Mouse (Mus musculus) neural tube, embryonic 11.5 days (tissue): Measurements from ENCODE around the gene Ggta1. TPM values are rescaled to one million over a fixed set of nuclear protein-coding genes. Genes with fewer than 3 reads are reported as not detected.

ENCODE experiments used
- ATAC-seq: fragments of 200-750 bp; cut with Nextera tagmentation; 2 replicates; pipeline ENCODE4 v1.8.0; 2017; ENCODE audit warnings: moderate number of reproducible peaks, mild to moderate bottlenecking, moderate TSS enrichment, moderate library complexity; ENCODE audit not compliant: insufficient read depth, low FRiP score, low TSS enrichment
- DNase-seq: peaks from one replicate; pipeline ENCODE4 v3.0.0-alpha.2; 2015; ENCODE audit warnings: low spot score
- H3K27ac ChIP-seq: fragments of 300-500 bp; sonication (generic); 2 replicates; pipeline ENCODE4 v1.5.1; 2014; ENCODE audit warnings: low read depth, mild to moderate bottlenecking, low read length
- H3K27me3 ChIP-seq: fragments of 300-500 bp; sonication (generic); 2 replicates; pipeline ENCODE4 v1.6.1; 2014; ENCODE audit warnings: mild to moderate bottlenecking, low read length, mixed read lengths; ENCODE audit not compliant: control insufficient read depth, insufficient read depth
- H3K36me3 ChIP-seq: fragments of 300-500 bp; sonication (generic); 2 replicates; pipeline ENCODE4 v1.6.1; 2014; ENCODE audit warnings: mild to moderate bottlenecking, low read length, moderate library complexity, mixed read lengths; ENCODE audit not compliant: control insufficient read depth, insufficient read depth
- H3K4me1 ChIP-seq: fragments of 300-500 bp; sonication (generic); 2 replicates; pipeline ENCODE4 v1.6.1; 2014; ENCODE audit warnings: low read length, mixed read lengths; ENCODE audit not compliant: control insufficient read depth, insufficient read depth
- H3K4me2 ChIP-seq: fragments of 300-500 bp; sonication (generic); 2 replicates; pipeline ENCODE4 v1.6.1; 2014; ENCODE audit warnings: low read depth, mild to moderate bottlenecking, moderate library complexity
- H3K4me3 ChIP-seq: fragments of 300-500 bp; sonication (generic); 2 replicates; pipeline ENCODE4 v1.5.1; 2014; ENCODE audit warnings: low read depth, low read length
- H3K9ac ChIP-seq: fragments of 300-500 bp; sonication (generic); 2 replicates; pipeline ENCODE4 v1.6.1; 2014; ENCODE audit warnings: mild to moderate bottlenecking, low read length
- H3K9me3 ChIP-seq: fragments of 300-500 bp; sonication (generic); 2 replicates; pipeline ENCODE4 v1.6.1; 2016; ENCODE audit warnings: low read length; ENCODE audit not compliant: control insufficient read depth
- WGBS: fragments of 180-500 bp; shearing (Covaris S2); extraction: QIAGEN DNeasy Blood & Tissue Kit; methylation state at CpG from one replicate; pipeline ENCODE4 v1.1.7; 2014; 5-methylcytosine and 5-hydroxymethylcytosine counted together
- polyA plus RNA-seq: library from polyadenylated mRNA; unstranded; fragments of >200 nt; fragmentation: Nextera tagmentation; extraction: Ambion mirVana; gene quantifications from 2 replicates; pipeline ENCODE4 v1.2.1, GENCODE M21; 2014

Ggta1 gene
- polyA plus RNA-seq, 1 experiment from 2014 or later: 9.5 TPM

DNA sequence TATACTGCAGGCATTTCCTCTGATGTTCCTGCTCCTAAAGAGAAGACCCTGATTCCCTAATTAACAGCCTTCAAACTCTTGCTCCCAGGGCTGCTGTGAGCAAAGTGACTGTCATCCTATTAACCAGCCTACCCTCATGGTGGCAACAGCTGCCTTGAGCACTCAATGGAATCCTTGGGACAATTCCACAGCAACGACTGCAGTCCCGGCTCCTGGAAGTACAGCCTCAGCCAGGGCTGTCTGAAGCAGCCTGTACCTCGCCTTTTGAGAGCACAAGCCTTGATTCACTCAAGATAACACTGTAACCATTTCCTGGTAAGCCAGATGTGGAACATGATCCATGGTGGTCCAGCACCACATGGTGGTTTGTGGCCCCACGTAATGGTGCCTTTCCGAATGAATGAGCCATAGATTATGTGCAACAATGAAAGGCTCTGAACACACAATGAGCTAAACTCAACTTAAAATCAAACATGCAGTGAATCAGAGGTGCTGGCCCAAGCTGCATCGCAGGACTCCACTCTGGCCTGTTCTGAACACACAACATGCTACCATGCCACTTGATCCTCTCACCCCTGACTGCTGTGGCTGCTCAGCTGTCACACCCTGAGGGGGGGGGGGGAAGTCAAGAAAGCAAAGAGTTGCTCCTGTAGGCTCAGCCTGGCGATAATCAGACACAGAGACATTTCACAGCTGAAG is 14.7 kb downstream of the Ggta1 start:
- Histone ChIP-seq H3K4me2 (no peak overlapping the region), H3K27me3 (no peaks in the 10 kb centered on the region), H3K9me3 (no peaks in the 10 kb centered on the region), H3K4me3 (no peak overlapping the region), H3K9ac (no peak overlapping the region), H3K27ac (no peak overlapping the region), H3K36me3 (no peaks in the 10 kb centered on the region), H3K4me1 (peaks cover 4% of the 10 kb centered on the region; the same call in 1 of the 2 replicates)
- WGBS: 48% methylated on average over 7 of the region's 7 CpGs
- ATAC-seq (no peak), DNase-seq (no peak)

DNA sequence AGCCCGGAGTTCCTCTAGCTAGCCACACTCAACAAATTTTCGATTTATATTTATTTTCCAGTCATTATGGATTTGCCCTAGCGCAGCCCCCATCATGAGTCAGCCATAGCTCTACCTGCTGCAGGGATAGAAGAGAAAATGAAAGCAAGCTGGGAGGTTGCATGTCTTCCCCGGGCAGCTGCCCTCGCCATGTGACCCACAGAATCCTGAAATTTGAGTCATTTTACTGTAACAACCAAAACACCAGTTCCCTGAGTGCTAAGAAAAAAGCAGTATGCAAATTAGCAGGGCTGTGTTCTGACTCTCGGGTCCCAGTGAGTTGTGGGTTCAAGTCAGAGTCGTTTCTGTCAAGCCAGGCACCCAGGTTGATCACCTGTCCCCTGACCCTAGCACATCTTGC is 15.6 kb downstream of the Ggta1 start:
- no peak for ATAC-seq
- Histone ChIP-seq H3K9me3 (no peaks in the 10 kb centered on the region), H3K27ac (no peak overlapping the region), H3K4me2 (no peak overlapping the region), H3K4me3 (no peak overlapping the region), H3K4me1 (peaks cover 4% of the 10 kb centered on the region; the same call in 1 of the 2 replicates), H3K36me3 (no peaks in the 10 kb centered on the region), H3K27me3 (no peaks in the 10 kb centered on the region), H3K9ac (no peak overlapping the region)
- DNase-seq: no peak
- 85% methylated on average over 7 of the region's 7 CpGs for WGBS

DNA sequence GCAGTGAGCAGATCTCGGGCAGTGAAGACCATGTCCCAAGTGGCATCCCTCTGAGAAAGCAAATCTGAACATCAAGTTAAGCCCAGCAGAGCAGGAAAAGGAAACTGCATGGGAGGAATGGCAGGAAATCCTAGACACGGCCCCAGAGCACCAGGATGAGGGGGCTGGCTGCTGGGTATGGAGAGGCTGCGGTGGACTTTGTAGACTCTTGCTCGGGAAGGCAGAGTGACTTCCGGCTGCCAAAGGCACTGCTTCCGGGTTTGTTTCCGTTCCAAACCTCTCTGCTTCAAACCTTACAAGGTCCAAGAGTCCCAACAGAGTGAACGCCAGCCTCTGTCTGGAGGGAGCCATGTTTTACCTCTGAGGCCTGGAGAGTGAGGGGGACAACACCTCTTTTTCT is 16.2 kb downstream of the Ggta1 start:
- Histone ChIP-seq H3K4me3 (no peak overlapping the region), H3K27ac (no peak overlapping the region), H3K9ac (no peak overlapping the region), H3K4me2 (no peak overlapping the region), H3K36me3 (no peaks in the 10 kb centered on the region), H3K4me1 (peaks cover 4% of the 10 kb centered on the region; the same call in 1 of the 2 replicates), H3K27me3 (no peaks in the 10 kb centered on the region), H3K9me3 (no peaks in the 10 kb centered on the region)
- DNase-seq: no peak
- no peak for ATAC-seq
- WGBS: 84% methylated on average over 8 of the region's 8 CpGs

DNA sequence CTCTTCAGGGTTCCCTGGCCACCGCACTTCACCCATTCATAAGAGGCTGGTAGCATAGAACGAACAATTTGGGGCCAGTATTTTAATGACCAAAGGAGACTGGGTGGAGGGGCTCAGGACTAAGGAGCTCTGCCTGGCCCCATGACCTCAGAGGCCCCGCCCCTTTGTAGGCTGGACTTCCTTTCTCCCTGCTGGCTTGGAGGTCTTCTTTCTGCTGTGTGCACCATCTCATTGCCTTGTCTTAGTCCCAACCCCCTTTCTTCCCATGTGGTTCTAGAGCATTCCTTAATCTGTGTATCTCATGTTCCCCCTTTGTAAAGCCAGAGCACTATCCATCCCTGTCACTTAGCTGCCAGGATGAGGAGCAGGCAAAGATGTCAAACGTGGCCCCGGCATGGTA is 16.7 kb downstream of the Ggta1 start:
- DNase-seq (no peak), ATAC-seq (no peak)
- peaks cover 4% of the 10 kb centered on the region; the same call in 1 of the 2 replicates for H3K4me1 ChIP-seq
- H3K27ac ChIP-seq: no peak overlapping the region
- WGBS: 80% methylated on average over 5 of the region's 5 CpGs
- H3K36me3 ChIP-seq: no peaks in the 10 kb centered on the region
- H3K4me2 ChIP-seq: no peak overlapping the region
- H3K9ac ChIP-seq: no peak overlapping the region
- H3K4me3 ChIP-seq: no peak overlapping the region
- H3K9me3 ChIP-seq: no peaks in the 10 kb centered on the region
- no peaks in the 10 kb centered on the region for H3K27me3 ChIP-seq

DNA sequence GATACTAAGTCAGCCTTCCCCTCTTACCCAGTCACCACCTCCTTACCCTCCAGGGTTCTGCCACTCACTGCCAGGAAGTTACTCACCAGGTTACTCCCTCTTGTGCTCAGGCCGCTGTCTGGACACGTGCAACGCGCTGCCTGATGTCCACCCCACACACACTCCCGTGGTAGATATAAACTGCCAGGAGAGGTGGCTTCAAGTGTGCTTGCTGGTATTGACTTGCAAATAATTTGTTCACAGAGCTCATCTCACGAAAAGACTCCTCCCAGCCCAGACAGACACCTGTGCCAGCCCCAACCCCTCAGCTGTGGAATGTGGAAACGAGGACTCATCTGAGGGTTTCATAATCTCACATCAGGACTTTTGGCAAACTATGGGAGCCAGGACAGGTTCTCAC is 17.4 kb downstream of the Ggta1 start:
- Histone ChIP-seq H3K4me1 (peaks cover 4% of the 10 kb centered on the region; the same call in 1 of the 2 replicates), H3K36me3 (no peaks in the 10 kb centered on the region), H3K4me2 (no peak overlapping the region), H3K27me3 (no peaks in the 10 kb centered on the region), H3K4me3 (no peak overlapping the region), H3K27ac (no peak overlapping the region), H3K9ac (no peak overlapping the region), H3K9me3 (no peaks in the 10 kb centered on the region)
- no peak for ATAC-seq
- no peak for DNase-seq
- 77% methylated on average over 7 of the region's 7 CpGs for WGBS

DNA sequence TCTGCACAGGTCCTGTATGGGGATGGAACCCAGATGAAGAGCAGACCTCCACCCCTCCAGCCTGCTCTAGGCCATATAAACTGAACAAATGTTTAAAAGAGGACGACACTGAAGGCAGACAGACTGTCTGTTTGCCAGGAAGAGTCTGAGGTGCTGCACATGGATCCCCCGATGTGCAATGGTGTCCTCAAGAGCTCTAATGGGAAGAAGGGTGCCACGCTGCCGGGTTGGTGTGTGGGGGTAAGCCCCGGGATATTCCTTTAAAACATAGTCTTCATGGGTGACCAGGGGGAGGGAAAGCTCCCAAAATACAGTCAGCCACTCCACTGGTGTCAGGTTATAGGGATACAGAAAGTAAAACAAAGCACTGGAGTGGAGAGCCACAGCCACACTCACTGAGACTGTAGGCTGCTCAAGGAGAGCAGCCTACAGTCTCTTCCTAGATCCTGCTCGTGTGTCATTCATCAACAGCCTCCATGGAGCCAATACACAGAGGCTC is 18.2 kb downstream of the Ggta1 start:
- Histone ChIP-seq H3K36me3 (no peaks in the 10 kb centered on the region), H3K4me1 (peaks cover 4% of the 10 kb centered on the region; the same call in 1 of the 2 replicates), H3K9ac (no peak overlapping the region), H3K27me3 (no peaks in the 10 kb centered on the region), H3K27ac (no peak overlapping the region), H3K4me3 (no peak overlapping the region), H3K9me3 (no peaks in the 10 kb centered on the region), H3K4me2 (no peak overlapping the region)
- WGBS: 76% methylated on average over 6 of the region's 6 CpGs
- no peak for DNase-seq
- ATAC-seq: no peak

DNA sequence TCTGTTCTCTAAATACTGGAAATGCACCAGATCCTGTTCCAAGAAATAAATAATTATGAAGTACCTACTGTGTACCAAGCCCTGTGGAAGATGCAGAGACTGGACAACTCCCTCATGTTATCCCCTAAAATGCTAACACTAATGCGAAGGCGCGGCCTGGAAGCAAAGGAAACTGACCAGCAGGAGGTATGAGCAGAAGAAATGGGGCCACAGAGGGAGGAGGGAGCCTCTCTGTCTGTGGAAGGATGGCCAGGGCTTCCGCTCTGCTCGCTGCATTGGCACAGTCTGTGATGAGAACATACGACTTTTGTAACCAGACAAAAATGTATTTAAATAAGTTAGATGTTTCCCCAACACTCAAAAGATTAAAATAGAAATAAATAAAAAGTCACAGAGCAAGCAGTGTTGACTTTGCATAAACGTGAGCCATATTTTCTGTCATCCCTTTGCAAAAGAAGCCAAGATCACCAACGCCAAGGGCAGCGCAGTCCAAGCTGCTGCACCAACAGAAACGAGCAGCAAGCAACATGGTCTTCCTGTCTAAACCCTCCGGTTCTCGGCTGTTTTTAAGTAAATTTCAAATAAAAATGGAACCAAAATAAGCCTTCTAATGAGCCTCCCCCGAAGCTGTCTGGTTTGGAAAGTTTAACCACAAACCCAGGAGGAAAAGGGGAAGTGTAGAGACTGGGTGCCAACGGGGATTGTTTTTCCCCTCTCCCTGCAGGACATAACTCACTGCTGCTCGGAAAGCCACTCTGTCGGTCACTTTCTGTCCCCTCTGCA is 18.9 kb downstream of the Ggta1 start:
- H3K27ac ChIP-seq: no peak overlapping the region
- 71% methylated on average over 16 of the region's 16 CpGs for WGBS
- no peaks in the 10 kb centered on the region for H3K36me3 ChIP-seq
- H3K9me3 ChIP-seq: no peaks in the 10 kb centered on the region
- H3K4me3 ChIP-seq: no peak overlapping the region
- ATAC-seq: no peak
- no peak for DNase-seq
- H3K4me1 ChIP-seq: peaks cover 4% of the 10 kb centered on the region; the same call in 1 of the 2 replicates
- no peak overlapping the region for H3K9ac ChIP-seq
- no peak overlapping the region for H3K4me2 ChIP-seq
- H3K27me3 ChIP-seq: no peaks in the 10 kb centered on the region

DNA sequence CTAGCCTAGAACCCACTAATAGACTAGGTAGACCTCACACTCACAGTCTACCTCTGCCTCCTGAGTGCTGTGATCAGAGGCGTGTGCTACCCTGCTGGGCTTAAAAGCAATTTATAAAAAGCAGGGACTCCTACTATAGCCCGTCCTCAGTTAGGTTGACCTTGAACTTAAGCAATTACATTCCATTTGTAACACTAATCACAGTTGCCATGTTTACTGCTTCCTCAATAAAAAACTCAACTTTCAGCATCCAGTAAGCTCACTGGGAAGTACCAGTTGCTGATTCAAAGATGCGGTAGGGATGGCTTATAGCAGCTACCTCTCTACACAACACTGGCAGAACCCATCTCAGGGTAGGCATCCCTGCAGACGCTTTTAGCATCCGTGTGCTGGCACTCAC is 19.7 kb downstream of the Ggta1 start:
- Histone ChIP-seq H3K4me3 (no peak overlapping the region), H3K4me2 (no peak overlapping the region), H3K27me3 (no peaks in the 10 kb centered on the region), H3K27ac (no peak overlapping the region), H3K9ac (no peak overlapping the region), H3K9me3 (no peaks in the 10 kb centered on the region), H3K36me3 (no peaks in the 10 kb centered on the region), H3K4me1 (no peaks in the 10 kb centered on the region)
- WGBS: 77% methylated on average over 5 of the region's 5 CpGs
- ATAC-seq: no peak
- no peak for DNase-seq
